Mouse (Mus musculus): ENCODE measurements at regions not wholly inside any gene's neighbourhood (a gene's known extent, or its start where the extent isn't known, plus 50 kb on each side); places are given as distances from the start of the nearest gene placed in this dataset.

- no peak for DNase-seq
These were observed 852.0 kb upstream of the Agtr1b start for GRCm38 (mm10) chr3:21218936-21219335.

GRCm38 (mm10) chr3:21241184-21241583 lies 835.3 kb upstream of the Tbl1xr1 start:
- no peak for DNase-seq

- no peak for DNase-seq
These were observed 820.2 kb upstream of the Tbl1xr1 start for GRCm38 (mm10) chr3:21256129-21256760.

GRCm38 (mm10) chr3:21263317-21263716 lies 813.1 kb upstream of the Tbl1xr1 start:
- DNase-seq, result no peak

- DNase-seq, result no peak
These were observed 811.0 kb upstream of the Tbl1xr1 start for GRCm38 (mm10) chr3:21265491-21265890.

GRCm38 (mm10) chr3:21268429-21269129 lies 807.9 kb upstream of the Tbl1xr1 start:
- peak; percentile 36 for DNase-seq

- peak; percentile 57 to 63 for DNase-seq
These were observed 807.4 kb upstream of the Tbl1xr1 start for GRCm38 (mm10) chr3:21269130-21269440.

- no peak for DNase-seq
These were observed 805.7 kb upstream of the Tbl1xr1 start for GRCm38 (mm10) chr3:21270788-21271187.

GRCm38 (mm10) chr3:21272219-21272618 lies 804.2 kb upstream of the Tbl1xr1 start:
- DNase-seq, result no peak

GRCm38 (mm10) chr3:21292774-21293173 lies 783.7 kb upstream of the Tbl1xr1 start:
- DNase-seq, result no peak

GRCm38 (mm10) chr3:21293308-21293707 lies 783.1 kb upstream of the Tbl1xr1 start:
- no peak for DNase-seq

GRCm38 (mm10) chr3:21294776-21295175 lies 781.7 kb upstream of the Tbl1xr1 start:
- DNase-seq, result no peak

GRCm38 (mm10) chr3:21296581-21297110 lies 779.8 kb upstream of the Tbl1xr1 start:
- DNase-seq, result no peak

GRCm38 (mm10) chr3:21325329-21325896 lies 751.0 kb upstream of the Tbl1xr1 start:
- no peak for DNase-seq

GRCm38 (mm10) chr3:21341916-21342315 lies 734.5 kb upstream of the Tbl1xr1 start:
- DNase-seq, result no peak

GRCm38 (mm10) chr3:21343095-21343494 lies 733.4 kb upstream of the Tbl1xr1 start:
- no peak for DNase-seq

- no peak for DNase-seq
These were observed 727.0 kb upstream of the Tbl1xr1 start for GRCm38 (mm10) chr3:21349421-21349820.

GRCm38 (mm10) chr3:21356150-21356549 lies 720.3 kb upstream of the Tbl1xr1 start:
- DNase-seq, result peak in 1 of 2 experiments; percentile 13

- DNase-seq, result peak; percentile 49 to 67
These were observed 719.4 kb upstream of the Tbl1xr1 start for GRCm38 (mm10) chr3:21356831-21357712.

- peak in 1 of 2 experiments; percentile 18 for DNase-seq
These were observed 718.4 kb upstream of the Tbl1xr1 start for GRCm38 (mm10) chr3:21358068-21358467.

GRCm38 (mm10) chr3:21361069-21361468 lies 715.4 kb upstream of the Tbl1xr1 start:
- DNase-seq, result no peak

GRCm38 (mm10) chr3:21379816-21380215 lies 696.6 kb upstream of the Tbl1xr1 start:
- DNase-seq, result peak; percentile 22 to 42

- no peak for DNase-seq
These were observed 695.4 kb upstream of the Tbl1xr1 start for GRCm38 (mm10) chr3:21381072-21381471.

Measured in cerebellum, postnatal 10 days (tissue).